Mouse (Mus musculus) liver, postnatal 0 days (tissue): ENCODE measurements at regions not wholly inside any gene's neighbourhood (a gene's known extent, or its start where the extent isn't known, plus 50 kb on each side); places are given as distances from the start of the nearest gene placed in this dataset.

Source experiments
- CTCF ChIP-seq: sonication (generic); IDR thresholded peaks from 2 replicates; pipeline ENCODE4 v1.5.1; 2016; ENCODE audit warnings: antibody characterized with exemption, low read depth
- EP300 ChIP-seq: IDR thresholded peaks from 2 replicates; pipeline ENCODE4 v1.6.1; 2016; ENCODE audit warnings: antibody characterized with exemption, low read depth, mild to moderate bottlenecking

- TF ChIP-seq CTCF = no peak
- TF ChIP-seq EP300 = no peak
Measured at GRCm38 (mm10) chr12:112435295-112436110, 53.7 kb upstream of the A530016L24Rik start.
